8 mouse cellular contexts compared by ENCODE assay signal in the genomic region with DNA sequence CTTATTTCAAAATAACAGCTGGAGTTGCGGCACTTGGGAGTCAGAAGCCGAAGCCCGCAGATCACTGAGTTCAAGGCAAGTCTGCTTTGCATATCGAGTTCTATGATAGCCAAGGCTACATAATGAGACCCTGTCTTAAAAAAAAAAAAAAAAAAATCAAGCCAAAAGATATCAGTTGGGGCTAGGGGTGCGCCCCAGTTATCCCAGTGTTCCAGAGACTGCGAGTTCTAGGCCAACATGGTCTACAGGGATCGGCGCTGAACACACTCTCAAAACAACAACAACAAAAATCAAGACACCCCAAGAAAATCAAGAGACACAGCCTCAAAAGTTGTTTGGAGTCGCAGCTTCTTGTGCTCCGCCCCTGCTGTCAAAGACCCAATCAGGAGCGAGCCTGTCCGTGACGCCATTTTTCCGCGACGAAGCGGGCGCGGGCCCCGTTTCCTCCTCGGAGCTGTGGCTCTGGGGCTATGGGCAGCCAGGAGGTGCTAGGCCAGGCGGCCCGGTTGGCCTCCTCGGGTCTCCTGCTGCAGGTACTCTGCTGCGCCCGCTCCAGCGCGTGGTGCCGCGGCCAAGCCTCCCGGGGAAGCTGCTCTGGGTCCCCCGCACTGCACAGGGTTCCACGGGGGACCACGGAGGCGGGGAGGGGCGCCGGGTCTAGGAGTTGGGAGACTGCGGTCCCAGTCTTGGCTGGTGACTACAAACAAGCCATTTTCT. TPM values are rescaled to one million over a fixed set of nuclear protein-coding genes. Genes with fewer than 3 reads are reported as not detected.
A peak's percentile ranks its signal among the peaks of the same experiment; 100 is the strongest.
DNase-seq lines count a peak whose midpoint lies in the region; ATAC-seq and TF ChIP-seq lines count a peak whose summit lies in the region.

Gene Rft1, plus strand, starts transcription at position 418 of the 717 bp plus-strand sequence.

- H3K4me3 ChIP-seq in E14TG2a.4 (replicated peaks; ENCODE audit: low read length) = peak within 1 kb of the TSS; percentile 92
- H3K4me3 ChIP-seq in forebrain, embryonic 12.5 days (replicated peaks) = peak within 1 kb of the TSS; percentile 87
- peak within 1 kb of the TSS; percentile 91 for H3K4me3 ChIP-seq in heart, postnatal 0 days (ENCODE audit: low read depth, low read length)
- peak within 1 kb of the TSS; percentile 96 for H3K4me3 ChIP-seq in liver, embryonic 16.5 days (ENCODE audit: low read depth, low read length)
- H3K4me3 ChIP-seq in neural tube, embryonic 13.5 days = peak within 1 kb of the TSS; percentile 97
- peak within 1 kb of the TSS; percentile 100 for H3K4me3 ChIP-seq in testis, adult 2 months (ENCODE audit: control insufficient read depth, low read depth, low read length)

- H3K27me3 ChIP-seq in E14TG2a.4 (ENCODE audit: insufficient read depth, low read length) = no peaks in the 10 kb centered on the region
- H3K27me3 ChIP-seq in forebrain, embryonic 12.5 days = no peaks in the 10 kb centered on the region
- no peaks in the 10 kb centered on the region for H3K27me3 ChIP-seq in heart, postnatal 0 days (ENCODE audit: control insufficient read depth, insufficient read depth, low read length)
- H3K27me3 ChIP-seq in liver, embryonic 16.5 days (ENCODE audit: control insufficient read depth, insufficient read depth, low read depth, low read length) = no peaks in the 10 kb centered on the region
- no peaks in the 10 kb centered on the region for H3K27me3 ChIP-seq in neural tube, embryonic 13.5 days
- no peaks in the 10 kb centered on the region for H3K27me3 ChIP-seq in testis, adult 2 months (ENCODE audit: control insufficient read depth, insufficient read depth, low read length)

- H3K27ac ChIP-seq in forebrain, embryonic 12.5 days = peak within 1 kb of the TSS; percentile 76
- peak within 1 kb of the TSS; percentile 89 for H3K27ac ChIP-seq in heart, postnatal 0 days (ENCODE audit: low read depth)
- H3K27ac ChIP-seq in liver, embryonic 16.5 days (ENCODE audit: low read length) = peak within 1 kb of the TSS; percentile 84
- H3K27ac ChIP-seq in neural tube, embryonic 13.5 days (replicated peaks) = peak within 1 kb of the TSS; percentile 89
- H3K27ac ChIP-seq in testis, adult 2 months (ENCODE audit: control insufficient read depth, insufficient read depth, low read depth, low read length) = peak within 1 kb of the TSS; percentile 96

- WGBS in forebrain, embryonic 12.5 days = 2% methylated on average over 38 of the region's 38 CpGs
- WGBS in heart, postnatal 0 days = 2% methylated on average over 38 of the region's 38 CpGs
- 2% methylated on average over 38 of the region's 38 CpGs for WGBS in liver, embryonic 16.5 days (ENCODE audit: insufficient replicate concordance)
- WGBS in neural tube, embryonic 13.5 days = 2% methylated on average over 38 of the region's 38 CpGs

- peak; percentile 96 for ATAC-seq in forebrain, embryonic 12.5 days (ENCODE audit: low FRiP score)
- peak; percentile 78 for ATAC-seq in heart, postnatal 0 days (ENCODE audit: insufficient read depth, low read depth)
- peak; percentile 93 for ATAC-seq in liver, embryonic 16.5 days (ENCODE audit: low read depth)
- ATAC-seq in neural tube, embryonic 13.5 days (ENCODE audit: low read depth) = peak; percentile 94

- H3K4me2 ChIP-seq in forebrain, embryonic 12.5 days = peak within 1 kb of the TSS; percentile 68
- peak within 1 kb of the TSS; percentile 64 for H3K4me2 ChIP-seq in heart, postnatal 0 days (ENCODE audit: low read depth, low read length)
- peak within 1 kb of the TSS; percentile 79 for H3K4me2 ChIP-seq in liver, embryonic 16.5 days (ENCODE audit: low read depth, low read length)
- H3K4me2 ChIP-seq in neural tube, embryonic 13.5 days = peak within 1 kb of the TSS; percentile 72

- H3K9me3 ChIP-seq in E14TG2a.4 (ENCODE audit: low read length) = no peaks in the 10 kb centered on the region
- H3K9me3 ChIP-seq in forebrain, embryonic 12.5 days = no peaks in the 10 kb centered on the region
- no peaks in the 10 kb centered on the region for H3K9me3 ChIP-seq in heart, postnatal 0 days (replicated peaks; ENCODE audit: control insufficient read depth, low read length)
- no peaks in the 10 kb centered on the region for H3K9me3 ChIP-seq in liver, embryonic 16.5 days (replicated peaks; ENCODE audit: control insufficient read depth, low read length)
- H3K9me3 ChIP-seq in neural tube, embryonic 13.5 days = no peaks in the 10 kb centered on the region

- TF ChIP-seq CTCF in E14TG2a.4 (conservative IDR thresholded peaks at IDR 0.05; ENCODE audit: low read length) = no peak
- no peak for TF ChIP-seq CTCF in heart, postnatal 0 days (IDR thresholded peaks at IDR 0.05; ENCODE audit: low read depth)
- TF ChIP-seq CTCF in testis, adult 2 months (IDR thresholded peaks at IDR 0.05; ENCODE audit: control insufficient read depth, insufficient read depth, insufficient replicate concordance, low read depth, low read length) = no peak

- DNase-seq in c-Kit-positive CD71-positive TER-119-positive erythroid progenitor cells, embryonic 14.5 days (ENCODE audit: low spot score) = peak; percentile 96
- peak; percentile 87 for DNase-seq in heart, postnatal 0 days (ENCODE audit: low spot score)
- DNase-seq in kidney, postnatal 4 days = peak; percentile 99

- peaks cover 14% of the 10 kb centered on the region for H3K36me3 ChIP-seq in E14TG2a.4 (ENCODE audit: insufficient read depth, low read length)
- H3K36me3 ChIP-seq in forebrain, embryonic 12.5 days (replicated peaks) = no peaks in the 10 kb centered on the region; the same call in 1 of the 2 replicates
- H3K36me3 ChIP-seq in heart, postnatal 0 days (replicated peaks; ENCODE audit: control insufficient read depth, insufficient read depth, low read length) = peaks cover 6% of the 10 kb centered on the region; the same call in 1 of the 2 replicates
- no peaks in the 10 kb centered on the region for H3K36me3 ChIP-seq in liver, embryonic 16.5 days (ENCODE audit: control insufficient read depth, insufficient read depth)
- no peaks in the 10 kb centered on the region for H3K36me3 ChIP-seq in neural tube, embryonic 13.5 days
- H3K36me3 ChIP-seq in testis, adult 2 months (ENCODE audit: control insufficient read depth, insufficient read depth, low read length) = no peaks in the 10 kb centered on the region

- peaks cover 50% of the 10 kb centered on the region for H3K4me1 ChIP-seq in E14TG2a.4 (replicated peaks; ENCODE audit: low read depth, low read length)
- H3K4me1 ChIP-seq in forebrain, embryonic 12.5 days = peaks cover 5% of the 10 kb centered on the region
- H3K4me1 ChIP-seq in heart, postnatal 0 days (ENCODE audit: control insufficient read depth, insufficient read depth) = peaks cover 12% of the 10 kb centered on the region; the same call in 1 of the 2 replicates
- peaks cover 9% of the 10 kb centered on the region for H3K4me1 ChIP-seq in liver, embryonic 16.5 days (ENCODE audit: control insufficient read depth, low read depth, low read length)
- H3K4me1 ChIP-seq in neural tube, embryonic 13.5 days (replicated peaks) = peaks cover 21% of the 10 kb centered on the region
- no peaks in the 10 kb centered on the region; the same call in 1 of the 2 replicates for H3K4me1 ChIP-seq in testis, adult 2 months (ENCODE audit: control insufficient read depth, insufficient read depth, low read length)

- peak; percentile 37; the same call in 1 of the 2 replicates for TF ChIP-seq EP300 in heart, postnatal 0 days (IDR thresholded peaks at IDR 0.05; ENCODE audit: low read depth)

- TF ChIP-seq POLR2A in testis, adult 2 months (IDR thresholded peaks at IDR 0.05; ENCODE audit: control insufficient read depth, low read depth, low read length) = peak; percentile 92

- peak within 1 kb of the TSS; percentile 93 for H3K9ac ChIP-seq in forebrain, embryonic 12.5 days
- H3K9ac ChIP-seq in heart, postnatal 0 days (replicated peaks; ENCODE audit: low read depth, low read length) = peak within 1 kb of the TSS; percentile 96
- peak within 1 kb of the TSS; percentile 99 for H3K9ac ChIP-seq in liver, embryonic 16.5 days (ENCODE audit: low read depth, low read length)
- peak within 1 kb of the TSS; percentile 99 for H3K9ac ChIP-seq in neural tube, embryonic 13.5 days

RNA-seq across cellular contexts. Expression of gene Rft1, which starts in this region (rescaled TPM):
- polyA plus RNA-seq in forebrain, embryonic 12.5 days (2016; fragmentation: Nextera tagmentation; extraction: Ambion mirVana) = 10.9 TPM in 2 replicates
- 13.3 and 17.6 TPM in 2 replicates for total RNA-seq in heart, postnatal 0 days (2014; rRNA removed; ENCODE audit: low replicate concordance)
- polyA plus RNA-seq in heart, postnatal 0 days (2015; fragmentation: Nextera tagmentation; extraction: Ambion mirVana) = 10.4 and 11.0 TPM in 2 replicates
- polyA plus RNA-seq in liver, embryonic 16.5 days (2015; fragmentation: Nextera tagmentation; extraction: Ambion mirVana) = 3.9 and 4.1 TPM in 2 replicates
- 9.6 and 9.9 TPM in 2 replicates for polyA plus RNA-seq in neural tube, embryonic 13.5 days (2015; fragmentation: Nextera tagmentation; extraction: Ambion mirVana)
- 6.3 and 8.1 TPM in 2 replicates for polyA plus RNA-seq in testis, adult 2 months (2012; rRNA removed)

Comparison
In these comparisons a context has a peak if more than half of its experiments do, and no peak if none do; other contexts are left out.
1. Peak in every context shown above with its lines: DNase-seq, ATAC-seq, H3K4me3 ChIP-seq and H3K27ac ChIP-seq.